Mouse (Mus musculus): ENCODE results near the gene Hypk.

GRCm38 (mm10) chr2:121434854-121435253 is 18.2 kb upstream of the Hypk start:
- TF ChIP-seq CTCF (IDR thresholded peaks at IDR 0.05; ENCODE audit: borderline replicate concordance, extremely low read depth, insufficient read depth, insufficient read length) (no peak), POLR2A (IDR thresholded peaks at IDR 0.05; ENCODE audit: borderline replicate concordance, extremely low read depth, insufficient read depth, insufficient read length, poor library complexity, severe bottlenecking) (no peak)

All from brain, embryonic 14.5 days (tissue).